Mouse (Mus musculus) cerebellum, adult 8-10 months (tissue): ENCODE results near the gene Rps6ka2.
"Not testable (repeated sequence)": the region's sequence is repeated elsewhere in the genome, so short reads cannot be mapped to it uniquely, and the experiment has no call there.

ENCODE experiments used
- DNase-seq: peaks from one replicate; pipeline ENCODE4 v3.0.0; 2022

The Rps6ka2 gene

DNA sequence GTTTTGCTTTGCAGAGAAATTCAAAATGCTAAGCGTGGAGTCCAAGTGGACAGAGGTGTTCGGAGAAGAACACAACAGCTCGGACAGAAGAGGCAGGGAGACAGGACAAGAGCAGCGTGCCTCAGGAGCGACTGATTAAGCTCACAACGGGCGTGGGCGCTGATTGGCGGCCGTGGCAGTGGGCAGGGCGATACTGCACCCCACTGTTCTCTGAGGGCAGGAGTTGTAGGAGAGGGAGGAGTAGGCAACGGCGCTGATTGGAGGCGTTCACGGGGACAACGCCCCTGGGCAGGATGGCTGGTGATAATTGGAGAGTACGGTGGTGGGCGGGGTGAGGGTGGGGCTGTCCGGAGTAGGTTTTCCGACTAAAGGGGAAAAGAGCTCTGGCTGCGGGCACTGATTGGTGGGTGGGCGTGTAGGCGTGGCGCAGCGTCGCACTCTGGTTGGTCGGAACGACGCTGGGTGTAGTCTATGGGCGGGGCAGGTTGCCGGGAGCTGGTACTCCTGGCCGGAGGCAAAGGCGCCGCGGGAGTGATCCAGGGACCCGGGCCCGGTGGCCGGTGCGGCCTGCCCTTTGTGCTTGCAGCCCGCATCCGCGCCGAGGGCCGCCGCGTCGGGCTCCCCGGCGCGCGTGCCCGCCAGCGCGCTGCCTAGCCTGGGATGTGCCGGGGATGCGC lies at the start of gene Rps6ka2:
Gene Rps6ka2 (plus strand): TSS at position 489 of the 677 bp plus-strand sequence.
- peak; percentile 94 for DNase-seq

GRCm38 (mm10) chr17:7120835-7121234 lies 49.1 kb upstream of the Rps6ka2 start:
- not testable (repeated sequence) for DNase-seq

DNA sequence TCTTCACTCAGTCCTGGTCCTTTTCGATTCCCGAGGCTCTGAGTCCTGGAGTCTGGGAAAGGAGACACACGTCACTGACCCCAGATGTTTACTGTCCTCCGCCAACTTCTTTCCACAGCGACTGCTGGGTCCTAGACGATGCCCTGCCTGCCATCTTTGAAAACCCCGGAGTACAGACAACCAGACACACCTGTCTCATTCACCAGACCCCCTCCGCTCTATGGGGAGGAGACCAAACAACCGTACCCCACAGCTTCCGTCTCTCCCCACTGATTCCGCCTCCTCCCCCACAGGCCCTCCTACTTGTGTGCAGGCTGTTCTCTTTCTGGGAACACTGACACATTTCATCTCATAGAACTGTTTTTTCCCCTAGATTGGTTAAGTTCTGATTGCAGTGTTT lies 47.4 kb upstream of the Rps6ka2 start:
- not testable (repeated sequence) for DNase-seq

DNA sequence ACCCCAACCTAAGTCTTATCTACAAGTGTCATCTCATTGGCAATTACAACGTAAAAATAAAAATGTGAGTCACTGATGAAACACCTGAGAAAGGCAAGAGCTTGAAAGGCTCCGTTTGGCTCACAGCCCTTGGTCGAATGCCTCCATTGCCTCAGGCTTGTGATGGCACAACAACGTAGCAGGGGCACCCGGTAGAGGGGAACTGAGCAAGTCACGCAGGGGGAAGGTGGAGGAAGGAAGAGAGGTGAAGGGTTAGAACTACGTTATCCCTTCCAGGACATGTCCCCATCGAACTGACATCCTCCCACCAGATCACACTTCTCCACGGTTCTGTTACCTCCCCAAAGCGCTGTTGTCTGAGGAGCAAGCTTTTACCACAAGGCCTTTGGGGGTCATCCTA lies 43.4 kb upstream of the Rps6ka2 start:
- not testable (repeated sequence) for DNase-seq

DNA sequence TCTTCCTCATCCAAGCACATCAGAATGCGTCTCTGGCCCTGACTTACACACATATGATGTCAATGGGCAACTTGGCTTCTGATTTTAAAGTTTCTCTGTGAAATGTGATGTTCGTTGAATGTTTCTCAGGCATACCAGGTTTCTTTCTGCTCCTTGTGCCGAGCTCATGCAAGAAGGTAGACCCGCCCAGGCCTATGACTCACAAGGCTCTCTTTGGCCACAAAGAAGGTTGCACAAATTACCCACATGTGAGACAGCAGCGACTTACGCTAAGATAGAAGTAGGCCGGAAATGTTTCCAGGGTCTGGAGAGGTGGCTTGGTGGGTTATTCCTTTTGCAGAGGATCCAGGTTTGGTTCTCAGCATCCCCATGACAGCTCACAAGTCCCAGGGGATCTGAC lies 35.9 kb upstream of the Rps6ka2 start:
- DNase-seq = not testable (repeated sequence)

DNA sequence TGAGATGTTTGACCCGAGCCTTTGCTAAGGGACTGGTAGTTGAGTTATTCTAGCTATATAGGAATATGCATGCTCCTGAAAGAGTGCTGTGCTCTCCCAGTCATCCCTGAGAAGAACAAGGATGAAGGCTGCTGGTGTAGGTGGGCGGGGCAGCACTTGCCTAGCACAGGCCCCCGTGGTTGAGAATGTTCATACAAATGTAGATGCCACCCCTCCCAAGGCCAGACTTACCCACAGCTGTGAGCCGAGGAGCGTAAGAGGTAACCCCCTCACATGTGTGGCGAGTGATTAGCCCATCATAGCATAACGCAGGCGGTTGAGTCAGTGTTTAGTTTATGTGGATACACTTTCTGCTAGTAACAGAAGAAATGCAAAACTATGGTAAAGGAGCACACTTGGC lies 34.6 kb upstream of the Rps6ka2 start:
- not testable (repeated sequence) for DNase-seq

DNA sequence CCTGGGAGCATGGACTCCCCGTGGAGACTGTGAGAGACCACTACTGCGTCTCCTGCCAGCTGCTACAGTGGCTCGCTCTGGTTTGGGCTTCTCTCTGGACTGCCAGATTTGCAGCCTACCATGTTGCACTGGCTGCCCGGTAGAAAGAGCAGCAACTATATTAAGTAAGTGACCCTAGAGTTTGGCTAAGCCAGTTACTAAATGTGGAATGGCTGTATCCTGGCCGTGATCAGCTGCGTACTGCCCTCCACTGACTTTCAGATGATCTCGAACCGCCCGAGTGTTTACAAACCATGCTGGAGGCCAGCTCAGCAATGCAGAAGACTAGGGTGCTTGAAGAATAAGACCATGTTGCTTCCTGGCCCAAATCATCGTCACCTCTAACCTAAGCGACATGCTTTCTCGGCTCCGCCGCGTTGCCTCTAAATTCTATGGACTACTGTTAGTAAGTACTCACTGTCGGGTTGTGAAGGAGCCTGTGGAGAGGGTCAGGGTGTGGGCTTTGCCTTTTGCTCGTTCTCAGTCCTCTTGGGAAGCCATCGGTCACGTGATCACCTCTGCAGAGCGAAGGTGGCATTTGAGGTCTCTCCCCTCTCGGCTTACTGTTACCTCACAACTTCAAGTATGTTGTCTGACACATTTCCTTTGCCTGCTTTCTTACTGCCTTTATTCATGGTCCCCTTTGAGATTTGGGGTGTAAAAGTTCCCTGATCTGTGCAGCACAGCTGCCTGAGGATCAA lies 31.6 kb upstream of the Rps6ka2 start:
- DNase-seq = no peak

DNA sequence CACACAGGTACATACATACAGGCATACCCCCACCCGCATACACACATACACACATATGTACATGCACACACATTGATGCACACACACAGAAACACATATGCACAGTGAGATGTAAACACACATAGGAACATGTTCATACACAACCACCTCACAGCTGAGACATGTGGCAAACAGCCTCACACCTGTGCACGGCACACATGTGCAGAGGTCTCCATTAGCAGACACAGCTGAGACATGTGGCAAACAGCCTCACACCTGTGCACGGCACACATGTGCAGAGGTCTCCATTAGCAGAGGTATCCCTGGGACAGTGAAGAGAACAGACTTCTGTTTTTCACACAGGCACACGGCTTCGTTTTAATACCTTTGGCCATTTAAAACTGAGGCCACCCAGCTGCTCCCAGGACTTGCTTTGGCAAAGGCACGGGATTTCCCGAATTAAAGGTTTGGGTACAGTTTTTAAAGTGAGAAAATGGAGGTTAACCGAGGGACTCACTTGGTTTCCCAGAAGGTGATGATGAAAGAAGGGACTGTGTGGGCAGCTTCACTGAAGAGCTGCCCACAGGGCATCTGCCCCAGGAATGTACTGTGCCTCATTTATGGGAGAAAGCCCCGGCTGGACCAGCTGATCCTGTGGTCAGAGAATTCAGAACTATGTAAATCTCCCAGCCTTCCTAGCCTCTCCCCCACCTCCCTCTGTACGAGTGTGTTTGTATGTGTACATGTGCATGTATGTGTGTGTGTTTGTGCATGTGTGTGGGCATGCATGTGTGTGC lies 29.3 kb upstream of the Rps6ka2 start:
- no peak for DNase-seq

DNA sequence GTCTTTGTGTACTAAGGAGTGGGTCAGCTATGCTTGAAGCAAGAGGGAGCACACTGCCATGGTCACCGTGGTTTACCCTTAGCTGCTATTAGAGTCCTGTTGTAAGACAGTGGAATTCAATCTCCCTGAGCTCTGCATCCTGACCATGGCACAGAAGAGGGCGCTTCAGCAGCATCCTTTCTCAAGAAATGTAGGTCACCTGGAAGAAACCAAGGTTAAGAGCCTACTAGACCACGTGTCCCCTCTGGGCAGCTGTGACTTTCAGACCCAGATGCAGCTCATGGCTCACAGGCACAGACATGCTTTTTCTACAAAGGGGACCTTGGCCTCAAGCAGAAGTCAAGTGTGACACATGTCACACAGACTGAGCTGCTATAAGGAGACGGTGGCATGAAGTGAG lies 27.5 kb upstream of the Rps6ka2 start:
- peak; percentile 11 for DNase-seq

GRCm38 (mm10) chr17:7143885-7144518 lies 25.9 kb upstream of the Rps6ka2 start:
- no peak for DNase-seq

DNA sequence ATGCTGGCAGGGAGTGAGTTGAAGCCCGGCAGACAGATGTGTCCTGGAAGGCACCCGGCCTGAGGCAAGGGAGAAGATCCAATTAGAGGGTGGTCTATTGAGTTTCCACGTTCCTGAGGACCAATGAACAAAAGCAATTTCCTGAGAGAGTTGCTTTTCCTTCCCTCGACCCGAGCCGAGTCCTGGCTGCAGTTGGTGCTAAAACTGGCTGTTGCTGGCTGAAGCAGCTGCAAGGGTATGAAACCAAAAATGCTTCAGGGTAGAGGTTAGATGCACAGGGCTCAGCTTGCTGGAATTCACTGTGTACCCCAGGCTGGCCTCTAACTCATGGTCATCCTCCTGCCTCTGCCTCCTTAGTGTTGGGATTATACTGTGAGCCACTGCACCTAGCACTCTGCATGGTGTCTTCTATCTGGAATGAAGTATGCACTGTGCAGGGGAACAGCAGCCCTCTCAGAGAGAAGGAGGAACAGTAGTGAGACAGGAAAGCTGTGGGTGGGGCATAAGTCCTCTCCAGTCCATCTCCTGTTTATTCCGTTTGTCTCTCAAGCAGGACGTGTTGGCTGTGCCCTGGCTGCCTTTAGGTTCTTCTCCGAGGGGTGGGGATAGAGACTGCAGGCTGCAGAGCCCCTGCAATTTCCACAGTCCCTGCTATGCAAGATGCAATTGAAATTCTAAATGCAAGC lies 24.4 kb upstream of the Rps6ka2 start:
- DNase-seq = no peak

DNA sequence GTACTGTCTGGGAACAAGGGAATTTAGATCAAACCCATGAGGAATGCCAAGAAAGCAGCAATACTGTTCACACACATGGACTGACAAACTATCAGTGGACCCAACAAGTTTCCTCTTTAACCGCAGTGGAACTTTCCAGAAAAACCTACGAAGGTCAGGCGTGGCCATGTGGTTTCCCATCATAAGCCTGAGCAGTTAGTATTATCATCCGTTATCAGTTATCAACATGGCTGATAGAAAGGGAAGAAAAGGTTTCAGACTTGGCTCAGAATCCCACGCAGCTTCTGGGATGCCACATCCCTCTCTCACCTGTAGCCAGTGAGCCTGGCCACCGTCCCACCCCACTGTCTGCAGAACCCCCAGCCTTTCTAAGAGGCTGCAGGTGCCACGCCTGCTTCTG lies 23.4 kb upstream of the Rps6ka2 start:
- no peak for DNase-seq

- DNase-seq = no peak
Measured at GRCm38 (mm10) chr17:7147920-7148321, 22.0 kb upstream of the Rps6ka2 start.

DNA sequence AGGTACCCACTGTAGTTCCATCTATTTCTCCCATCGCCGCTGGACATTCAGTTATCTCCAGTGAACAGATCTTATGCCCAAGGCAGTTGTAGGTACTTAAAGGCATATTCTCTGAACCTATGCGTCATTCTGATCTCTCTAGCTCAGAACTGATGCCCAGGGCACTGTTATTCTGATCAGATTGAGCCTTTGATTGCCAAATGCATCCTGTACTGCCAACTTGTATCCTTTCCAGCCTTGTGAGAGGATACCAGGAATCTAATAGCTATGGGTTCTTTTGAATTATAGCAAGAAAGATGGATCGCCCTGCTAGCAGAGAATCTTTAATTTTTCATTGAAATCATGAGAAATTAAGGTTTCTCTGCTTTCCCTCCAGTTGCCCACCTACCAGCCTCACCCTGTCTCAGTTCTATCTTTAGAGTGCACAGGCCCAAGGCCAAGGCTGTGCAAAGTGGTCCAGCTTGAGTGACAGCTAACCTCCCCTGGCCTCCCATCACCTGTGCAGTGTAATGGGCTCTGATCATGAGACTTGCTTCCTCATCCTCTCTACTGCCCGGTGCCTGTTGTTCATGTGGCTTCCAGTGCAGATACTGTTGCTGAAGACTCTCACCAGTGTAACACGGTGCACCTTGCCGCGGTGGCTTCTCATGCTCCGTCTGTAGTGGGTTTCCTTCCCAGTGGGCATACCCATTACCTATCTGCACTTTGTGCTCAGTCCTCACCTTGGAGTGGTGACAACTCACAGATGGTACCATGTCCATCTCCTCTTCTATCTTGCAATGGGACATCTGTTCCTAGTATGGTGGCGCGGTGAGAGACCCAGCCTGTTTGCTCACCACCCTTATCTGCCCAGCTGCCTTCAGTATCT lies 20.4 kb upstream of the Rps6ka2 start:
- no peak for DNase-seq

DNA sequence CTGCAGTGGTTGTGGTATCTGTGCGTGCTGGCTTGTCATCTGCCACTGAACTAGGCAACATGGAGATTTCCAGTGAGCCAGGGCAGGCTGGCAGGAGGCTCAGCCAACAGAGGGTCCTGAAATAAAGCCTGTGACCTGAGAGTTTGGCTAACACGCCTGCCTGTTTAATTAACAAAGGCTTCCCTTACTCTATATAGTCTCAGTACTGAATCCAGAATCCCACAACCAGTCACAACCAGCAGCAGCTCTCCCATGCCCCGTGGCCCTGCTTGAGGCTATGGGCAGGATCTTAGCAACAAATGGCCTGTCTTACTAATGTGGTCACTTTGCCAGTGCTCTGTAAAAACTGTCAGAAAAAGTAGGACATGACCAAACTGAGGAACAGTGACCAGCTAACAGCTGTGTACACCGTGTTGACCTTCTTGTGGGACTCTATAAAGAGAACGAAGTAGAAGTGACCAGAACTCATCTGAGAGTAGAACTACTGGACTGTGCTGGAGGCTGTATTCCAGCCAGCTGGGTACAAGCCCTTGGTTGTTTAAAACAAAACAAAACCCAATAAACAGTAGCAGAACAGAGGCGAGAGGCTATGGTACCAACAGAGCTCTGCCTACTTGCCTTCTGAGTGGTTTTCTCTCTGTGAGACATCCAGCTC lies 18.3 kb upstream of the Rps6ka2 start:
- no peak for DNase-seq

GRCm38 (mm10) chr17:7152662-7153061 lies 17.3 kb upstream of the Rps6ka2 start:
- DNase-seq = no peak

- DNase-seq = no peak
Measured at GRCm38 (mm10) chr17:7163955-7164354, 6.0 kb upstream of the Rps6ka2 start.

GRCm38 (mm10) chr17:7165524-7165923 lies 4.4 kb upstream of the Rps6ka2 start:
- no peak for DNase-seq

DNA sequence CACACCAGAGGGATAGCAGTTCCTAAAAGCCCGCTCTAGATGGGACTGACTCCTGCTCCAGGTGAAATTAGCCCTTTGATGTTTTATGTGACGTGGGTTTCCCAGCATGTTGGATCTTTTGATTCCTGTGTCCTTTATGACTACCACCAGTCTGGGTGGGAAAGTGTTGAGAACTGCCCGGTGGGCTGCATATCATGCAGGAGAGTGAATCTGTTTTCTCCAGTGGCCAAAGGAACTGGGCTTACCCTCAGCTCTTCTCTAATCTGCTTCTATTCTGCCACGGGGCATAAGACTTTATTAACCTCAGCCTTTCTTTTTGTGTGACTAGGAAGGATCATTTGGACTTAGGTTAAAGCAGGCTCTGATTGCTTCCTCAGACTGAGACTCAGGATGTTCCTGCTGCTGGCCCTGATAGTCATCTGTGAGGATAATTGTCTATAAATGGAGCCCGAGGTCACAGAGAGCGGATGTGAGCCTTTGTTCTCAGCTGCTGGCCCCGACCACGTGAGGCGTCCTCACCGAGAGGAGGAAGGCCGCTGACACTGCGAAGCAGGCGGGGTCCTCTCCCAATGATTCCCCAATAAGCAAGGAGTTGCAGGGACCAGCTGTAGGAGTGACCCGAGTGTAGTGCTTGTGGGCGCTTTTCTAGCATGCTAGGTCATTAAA lies 821 bp upstream of the Rps6ka2 start:
- DNase-seq = no peak
